Comparison of ENCODE assay signal across 8 mouse cellular contexts in the genomic region with DNA sequence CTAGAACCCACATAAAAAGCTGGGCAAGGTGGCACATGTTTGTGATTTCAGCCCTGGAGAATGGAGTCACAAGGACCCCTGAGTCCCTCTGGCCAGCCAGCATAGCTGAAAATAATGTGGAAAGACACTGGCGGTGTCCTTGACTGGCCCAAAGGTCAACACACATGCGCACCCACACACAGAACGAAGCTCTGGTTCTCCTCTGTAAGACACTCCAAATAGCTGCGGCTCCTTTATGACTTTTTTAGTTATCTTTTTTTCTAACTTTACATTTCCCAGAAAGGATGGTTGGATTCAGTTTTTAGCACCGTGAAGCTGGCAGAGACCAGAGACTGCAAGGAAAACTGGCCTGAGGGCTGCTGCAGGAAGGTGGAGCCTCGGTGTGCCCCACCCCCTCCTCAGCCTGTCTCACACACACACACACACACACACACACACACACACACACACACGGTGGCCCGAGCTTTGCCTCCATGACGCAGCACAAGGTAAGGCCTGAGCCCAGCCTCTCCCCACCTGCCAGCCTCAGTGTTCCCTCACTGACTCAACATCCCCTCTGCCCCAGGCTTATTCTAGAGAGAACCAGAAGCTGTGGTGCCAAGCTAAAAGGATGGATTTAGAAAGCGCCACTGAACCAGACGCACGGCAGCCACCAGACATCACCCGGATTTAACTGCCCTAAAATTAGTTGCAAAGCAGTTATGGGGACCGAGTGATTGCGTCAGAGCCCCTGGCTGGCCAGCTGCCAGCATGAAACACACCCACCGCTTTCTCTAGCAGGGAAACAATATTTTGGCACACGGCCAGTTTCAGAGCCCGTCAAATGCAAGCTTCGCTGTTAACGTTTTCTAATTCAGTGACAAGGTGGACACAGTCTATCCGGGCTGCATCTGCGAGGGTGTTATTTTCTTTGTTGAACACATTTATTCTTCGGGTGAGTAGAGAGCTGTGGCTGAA. TPM values are rescaled to one million over a fixed set of nuclear protein-coding genes. Genes with fewer than 3 reads are reported as not detected.
DNase-seq lines count a peak whose midpoint lies in the region; ATAC-seq and TF ChIP-seq lines count a peak whose summit lies in the region.

No protein-coding gene starts in this region.

- H3K27ac ChIP-seq in embryonic facial prominence, embryonic 11.5 days (replicated peaks; ENCODE audit: low read depth, low read length), result no peak overlapping the region
- H3K27ac ChIP-seq in heart, adult 2 months, result peak overlapping the region; percentile 72
- H3K27ac ChIP-seq in kidney, adult 2 months (ENCODE audit: insufficient read depth, low read depth, low read length), result 0 out of 2 replicates have a peak overlapping the region, but pooled peaks have one; percentile 12
- H3K27ac ChIP-seq in limb, embryonic 10.5 days, result peak overlapping the region; percentile 76
- H3K27ac ChIP-seq in midbrain, embryonic 11.5 days (ENCODE audit: low read depth, low read length), result peak overlapping the region; percentile 80

- intact Hi-C loops in heart, adult 2 months (cut with DNase I), result loop anchor here (2.0 kb wide), 1 partner anchor 44 kb away; no protein-coding TSS in a partner anchor

- peaks cover 11% of the 10 kb centered on the region for H3K79me2 ChIP-seq in heart, adult 2 months (replicated peaks; ENCODE audit: control insufficient read depth, insufficient read depth, low read length)

- H3K9ac ChIP-seq in embryonic facial prominence, embryonic 11.5 days (replicated peaks; ENCODE audit: low read length), result no peak overlapping the region
- peak overlapping the region; percentile 9 for H3K9ac ChIP-seq in heart, adult 2 months (ENCODE audit: low read depth, low read length)
- H3K9ac ChIP-seq in midbrain, embryonic 11.5 days (ENCODE audit: low read length), result peak overlapping the region; percentile 27; the same call in 1 of the 2 replicates

- TF ChIP-seq EP300 in heart, adult 2 months (IDR thresholded peaks at IDR 0.05; ENCODE audit: insufficient read depth, low read depth, low read length), result no peak

- no peaks in the 10 kb centered on the region for H3K36me3 ChIP-seq in embryonic facial prominence, embryonic 11.5 days (replicated peaks; ENCODE audit: control insufficient read depth, insufficient read depth, low read depth, low read length)
- H3K36me3 ChIP-seq in heart, adult 2 months (ENCODE audit: control insufficient read depth, insufficient read depth, low read length), result peaks cover 3% of the 10 kb centered on the region
- H3K36me3 ChIP-seq in kidney, adult 2 months (ENCODE audit: control insufficient read depth, insufficient read depth, low read length), result no peaks in the 10 kb centered on the region
- no peaks in the 10 kb centered on the region for H3K36me3 ChIP-seq in limb, embryonic 10.5 days
- no peaks in the 10 kb centered on the region for H3K36me3 ChIP-seq in midbrain, embryonic 11.5 days (ENCODE audit: control insufficient read depth, insufficient read depth, low read length)

- no peak for TF ChIP-seq POLR2A in heart, adult 2 months (IDR thresholded peaks at IDR 0.05; ENCODE audit: insufficient read depth, low read depth, low read length)
- no peak for TF ChIP-seq POLR2A in kidney, adult 2 months (IDR thresholded peaks at IDR 0.05; ENCODE audit: low read depth, low read length)

- DNase-seq in adrenal gland, adult 2 months, result peak; percentile 91
- DNase-seq in embryonic facial prominence, embryonic 11.5 days (ENCODE audit: low spot score), result peak; percentile 85
- peak; percentile 87 to 89 for DNase-seq in heart, adult 2 months
- DNase-seq in kidney, adult 2 months, result peak; percentile 90
- DNase-seq in limb, embryonic 10.5 days (ENCODE audit: low spot score), result peak; percentile 70
- peak; percentile 92 for DNase-seq in midbrain, embryonic 11.5 days (ENCODE audit: low spot score, missing footprints)
- peak; percentile 84 for DNase-seq in right cerebral cortex, postnatal 4 days
- peak; percentile 76 to 78 for DNase-seq in urinary bladder, postnatal 4 days (ENCODE audit: low spot score in 2 of 2)

- ATAC-seq in embryonic facial prominence, embryonic 11.5 days (replicated peaks; ENCODE audit: insufficient number of reproducible peaks, low FRiP score, low TSS enrichment, low read depth), result 0 out of 2 replicates have a peak, but pooled peaks have one; percentile 46
- peak; percentile 73 for ATAC-seq in midbrain, embryonic 11.5 days (ENCODE audit: low FRiP score)

- 42% methylated on average over 23 of the region's 23 CpGs for WGBS in embryonic facial prominence, embryonic 11.5 days
- 12% methylated on average over 22 of the region's 23 CpGs for WGBS in heart, adult 2 months
- 20% methylated on average over 23 of the region's 23 CpGs for whole genome bisulfite sequencing in kidney, adult 2 months
- 54% methylated on average over 23 of the region's 23 CpGs for WGBS in limb, embryonic 10.5 days
- WGBS in midbrain, embryonic 11.5 days, result 40% methylated on average over 23 of the region's 23 CpGs

- no peaks in the 10 kb centered on the region for H3K27me3 ChIP-seq in embryonic facial prominence, embryonic 11.5 days (ENCODE audit: control insufficient read depth, insufficient read depth, low read length)
- H3K27me3 ChIP-seq in heart, adult 2 months (ENCODE audit: control insufficient read depth, insufficient read depth, low read length), result no peaks in the 10 kb centered on the region
- no peaks in the 10 kb centered on the region for H3K27me3 ChIP-seq in kidney, adult 2 months (replicated peaks; ENCODE audit: control insufficient read depth, insufficient read depth, low read length)
- H3K27me3 ChIP-seq in limb, embryonic 10.5 days (ENCODE audit: low read depth, poor library complexity, severe bottlenecking), result no peaks in the 10 kb centered on the region; the same call in 1 of the 2 replicates
- H3K27me3 ChIP-seq in midbrain, embryonic 11.5 days (ENCODE audit: control insufficient read depth, insufficient read depth, low read length), result no peaks in the 10 kb centered on the region

- H3K4me2 ChIP-seq in embryonic facial prominence, embryonic 11.5 days (ENCODE audit: low read depth, low read length), result peak overlapping the region; percentile 14; the same call in 1 of the 2 replicates
- H3K4me2 ChIP-seq in midbrain, embryonic 11.5 days, result peak overlapping the region; percentile 35; the same call in 1 of the 2 replicates

- TF ChIP-seq CTCF in heart, adult 2 months (IDR thresholded peaks at IDR 0.05), result no peak
- no peak for TF ChIP-seq CTCF in kidney, adult 2 months (conservative IDR thresholded peaks at IDR 0.05; ENCODE audit: insufficient read depth, insufficient read length, low read depth, low read length)

- H3K4me3 ChIP-seq in embryonic facial prominence, embryonic 11.5 days (ENCODE audit: low read depth, low read length), result no peak overlapping the region
- peak overlapping the region; percentile 19; the same call in 1 of the 2 replicates for H3K4me3 ChIP-seq in heart, adult 2 months
- 0 out of 2 replicates have a peak overlapping the region, but pooled peaks have one; percentile 13 for H3K4me3 ChIP-seq in kidney, adult 2 months (ENCODE audit: insufficient read depth, low read depth, low read length)
- peak overlapping the region; percentile 6; the same call in 1 of the 2 replicates for H3K4me3 ChIP-seq in limb, embryonic 10.5 days
- H3K4me3 ChIP-seq in midbrain, embryonic 11.5 days (ENCODE audit: low read depth, low read length), result no peak overlapping the region

- no peaks in the 10 kb centered on the region for H3K9me3 ChIP-seq in embryonic facial prominence, embryonic 11.5 days (replicated peaks; ENCODE audit: control insufficient read depth, low read length)
- H3K9me3 ChIP-seq in limb, embryonic 10.5 days (replicated peaks), result no peaks in the 10 kb centered on the region
- H3K9me3 ChIP-seq in midbrain, embryonic 11.5 days (ENCODE audit: control insufficient read depth, low read length), result no peaks in the 10 kb centered on the region

- no peaks in the 10 kb centered on the region; the same call in 1 of the 2 replicates for H3K4me1 ChIP-seq in embryonic facial prominence, embryonic 11.5 days (ENCODE audit: control insufficient read depth, insufficient read depth, low read length)
- H3K4me1 ChIP-seq in heart, adult 2 months (ENCODE audit: control insufficient read depth, insufficient read depth, low read length), result peaks cover 47% of the 10 kb centered on the region
- peaks cover 11% of the 10 kb centered on the region for H3K4me1 ChIP-seq in kidney, adult 2 months (ENCODE audit: control insufficient read depth, insufficient read depth, low read length)
- peaks cover 60% of the 10 kb centered on the region for H3K4me1 ChIP-seq in limb, embryonic 10.5 days
- H3K4me1 ChIP-seq in midbrain, embryonic 11.5 days (ENCODE audit: control insufficient read depth, insufficient read depth, low read length), result peaks cover 29% of the 10 kb centered on the region

RNA-seq across cellular contexts. Expression of a gene that starts 11.2 kb away (rescaled TPM):
- total RNA-seq in adrenal gland, adult 2 months (2021), result 10 to 100 TPM; 43.5 to 55.8 TPM
- polyA plus RNA-seq in adrenal gland, adult 2 months (2012; rRNA removed), result 36.0 and 51.6 TPM in 2 replicates
- 9.4 and 9.6 TPM in 2 replicates for polyA plus RNA-seq in embryonic facial prominence, embryonic 11.5 days (2014; fragmentation: Nextera tagmentation; extraction: Ambion mirVana)
- 10 to 100 TPM; 42.9 to 45.4 TPM for total RNA-seq in heart, adult 2 months (2021)
- polyA plus RNA-seq in heart, adult 2 months (2012; rRNA removed), result 27.0 and 40.5 TPM in 2 replicates
- polyA plus RNA-seq in kidney, adult 2 months (2012; rRNA removed), result 8.1 and 8.3 TPM in 2 replicates
- polyA plus RNA-seq in limb, embryonic 10.5 days (2016; fragmentation: Nextera tagmentation; extraction: Ambion mirVana), result 11.0 and 13.9 TPM in 2 replicates
- polyA plus RNA-seq in midbrain, embryonic 11.5 days (2014; fragmentation: Nextera tagmentation; extraction: Ambion mirVana), result 13.0 and 14.1 TPM in 2 replicates

Comparison
In these comparisons a context has a peak if more than half of its experiments do, and no peak if none do; other contexts are left out.
1. H3K4me3 ChIP-seq: peak in heart, adult 2 months (single experiment), kidney, adult 2 months (single experiment) and limb, embryonic 10.5 days (single experiment); none in embryonic facial prominence, embryonic 11.5 days (single experiment) and midbrain, embryonic 11.5 days (single experiment).
2. Peak in every context shown above with its lines, with median percentiles within 50 percentile points of each other: DNase-seq.